9 mouse cellular contexts compared by ENCODE assay signal in genomic region chr15:27771581-27771980, GRCm38 (mm10).
DNase-seq lines count a peak whose midpoint lies in the region; TF ChIP-seq lines count a peak whose summit lies in the region.
"Had no signal": no experiment of that assay in that cellular context is flagged by ENCODE, and none has a peak within 500 bp of the region (broad histone marks: within the 10 kb centered on the region; RNA-seq: fewer than 3 reads in every experiment).

No protein-coding gene starts in this region.

- H3K27ac ChIP-seq in left cerebral cortex, adult 2 months: peak overlapping the region; percentile 5; the same call in 1 of the 2 replicates
- H3K27ac ChIP-seq: neural tube, embryonic 12.5 days had no signal

- peak; percentile 66 to 90 for DNase-seq in adrenal gland, adult (ENCODE audit: inconsistent age in 2 of 2, low spot score in 1 of 2)
- no peak for DNase-seq in adrenal gland, postnatal 4 days (ENCODE audit: low spot score in 2 of 2)
- DNase-seq in left cerebral cortex, adult 2 months (ENCODE audit: extremely low spot score in 1 of 2, low spot score in 2 of 2): no peak
- no peak for DNase-seq in left cerebral cortex, adult 11 months (ENCODE audit: low spot score)
- DNase-seq in gastrocnemius, postnatal 25 days: peak; percentile 45
- DNase-seq in skeletal muscle tissue, adult 2 months (ENCODE audit: low read depth, low spot score): peak; percentile 46
- DNase-seq in layer of hippocampus, postnatal 10 days (ENCODE audit: low spot score in 2 of 2): no peak
- DNase-seq in cerebellum, adult 11-12 months: no peak

- intact Hi-C loops in left cerebral cortex, adult 2 months (cut with DNase I): no loop called here

- TF ChIP-seq CTCF in left cerebral cortex, adult 2 months (IDR thresholded peaks at IDR 0.05): no peak

- no peak overlapping the region for H3K4me3 ChIP-seq in left cerebral cortex, adult 2 months
- H3K4me3 ChIP-seq: neural tube, embryonic 12.5 days had no signal

Comparison
In these comparisons a context has a peak if more than half of its experiments do, and no peak if none do; other contexts are left out.
1. DNase-seq: peak in adrenal gland, adult (2 of 2), gastrocnemius, postnatal 25 days (single experiment) and skeletal muscle tissue, adult 2 months (single experiment); none in adrenal gland, postnatal 4 days (0 of 2), left cerebral cortex, adult 2 months (0 of 2), left cerebral cortex, adult 11 months (single experiment), layer of hippocampus, postnatal 10 days (0 of 2) and cerebellum, adult 11-12 months (single experiment).